Mouse (Mus musculus): ENCODE measurements around the gene Rab3il1.
A peak's percentile ranks its signal among the peaks of the same experiment; 100 is the strongest.

Gene Rab3il1

DNA sequence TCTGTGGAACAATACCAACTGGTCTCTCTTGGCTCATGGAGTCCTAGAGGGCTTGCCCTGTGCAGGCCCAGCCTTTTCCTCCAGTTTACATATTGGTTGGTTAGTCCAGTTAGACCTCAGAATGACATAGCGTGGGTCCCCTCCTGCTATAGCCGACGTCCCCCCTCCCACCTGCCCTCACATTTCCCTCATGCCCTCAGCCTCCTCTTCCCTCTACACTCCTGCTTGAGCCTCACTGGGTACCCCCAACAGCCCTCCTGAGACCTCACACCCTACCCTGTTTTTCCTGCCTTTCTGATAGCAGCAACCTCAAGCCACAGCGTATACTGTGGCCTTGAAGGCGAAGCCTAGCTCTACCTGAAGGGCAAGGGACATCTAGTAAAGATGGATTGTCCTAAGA is 61.4 kb downstream of the Rab3il1 start:
- no peak for DNase-seq

DNA sequence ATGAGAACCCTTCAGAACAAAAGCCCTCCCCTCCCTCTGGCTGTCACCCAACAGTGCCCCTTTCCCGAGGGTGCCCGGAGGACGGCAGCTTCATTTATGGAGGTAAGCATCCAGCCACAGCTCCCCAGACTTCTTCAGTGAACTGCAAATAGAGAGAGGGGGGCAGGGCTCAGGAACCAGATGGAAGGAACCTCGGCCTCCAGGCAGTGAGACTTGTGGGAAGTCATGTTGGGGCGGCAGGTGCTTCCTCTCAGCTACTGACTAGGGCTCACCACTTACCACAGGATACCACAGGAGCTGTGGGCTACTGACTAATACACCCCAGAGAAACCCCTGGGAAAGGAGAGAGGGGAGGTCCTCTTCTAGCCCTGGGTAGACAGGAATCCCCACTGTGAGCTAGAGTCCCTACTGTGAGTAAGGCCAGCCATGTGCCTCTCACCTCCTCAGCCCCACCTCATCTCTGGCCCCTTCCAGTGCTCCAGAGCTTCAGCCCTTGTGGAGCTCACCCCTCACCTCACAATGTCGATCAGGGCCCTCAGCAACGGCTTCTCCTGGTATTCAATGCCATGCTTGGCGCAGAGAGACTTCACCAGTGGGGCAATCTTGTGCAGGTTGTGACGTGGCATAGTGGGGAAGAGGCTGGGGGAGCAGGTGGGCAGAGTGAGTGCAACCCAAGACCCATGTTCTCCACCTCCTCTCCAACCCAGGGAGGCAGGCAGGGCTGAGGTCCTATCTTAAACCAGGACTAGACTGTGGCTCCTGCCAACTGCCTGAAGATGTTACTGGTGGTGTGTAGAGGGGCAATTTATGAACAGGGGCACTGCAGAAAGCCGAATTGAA is 62.9 kb downstream of the Rab3il1 start:
- peak; percentile 48 to 55 for DNase-seq

DNA sequence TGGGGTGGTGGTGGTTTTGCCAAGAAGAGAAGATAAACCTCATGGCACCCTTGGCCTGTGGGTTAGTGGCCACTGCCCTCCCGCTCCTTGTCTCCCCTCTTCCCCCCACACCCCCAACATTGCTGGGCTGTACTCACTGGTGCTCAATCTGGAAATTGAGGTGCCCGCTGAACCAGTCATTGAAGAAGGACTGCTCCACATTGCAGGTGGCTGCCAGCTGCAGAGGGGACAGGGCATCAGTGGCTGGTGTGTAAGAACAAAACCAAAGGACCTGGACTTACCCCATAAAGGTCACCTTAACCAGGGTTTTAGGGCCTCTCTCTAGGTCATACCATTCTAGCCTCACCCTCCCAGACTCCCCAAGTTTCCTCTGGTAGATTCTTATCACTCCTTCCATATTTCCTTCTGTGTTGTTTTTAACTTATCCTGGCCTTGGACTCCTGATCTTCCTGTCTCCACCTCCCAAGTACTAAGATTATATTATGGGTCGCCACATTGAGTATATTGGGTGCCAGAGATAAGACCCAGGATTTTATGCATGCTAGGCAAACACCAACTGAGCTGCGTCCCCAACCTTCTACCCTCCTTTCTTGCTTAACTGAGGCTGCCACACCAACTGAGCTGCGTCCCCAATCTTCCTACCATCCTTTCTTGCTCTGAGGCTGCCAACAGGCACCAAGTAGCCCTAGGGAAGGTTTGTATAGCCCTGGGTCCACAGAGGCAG is 64.2 kb downstream of the Rab3il1 start:
- no peak for DNase-seq

DNA sequence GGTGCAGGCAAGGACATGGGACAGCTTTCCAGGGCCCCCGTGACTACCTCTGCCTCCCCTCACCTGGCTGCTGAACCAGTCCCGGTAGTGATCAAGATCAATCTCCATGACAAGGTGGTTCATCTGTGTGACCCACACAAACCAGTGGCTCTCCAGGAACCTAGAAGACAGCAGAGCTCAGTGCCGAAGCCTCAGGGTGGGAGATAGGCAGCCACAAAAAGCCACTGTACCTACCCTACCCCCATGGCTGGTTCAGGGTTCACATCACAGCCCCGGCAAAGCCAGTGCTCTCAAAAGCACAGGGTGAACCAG is 64.7 kb downstream of the Rab3il1 start:
- DNase-seq = no peak

DNA sequence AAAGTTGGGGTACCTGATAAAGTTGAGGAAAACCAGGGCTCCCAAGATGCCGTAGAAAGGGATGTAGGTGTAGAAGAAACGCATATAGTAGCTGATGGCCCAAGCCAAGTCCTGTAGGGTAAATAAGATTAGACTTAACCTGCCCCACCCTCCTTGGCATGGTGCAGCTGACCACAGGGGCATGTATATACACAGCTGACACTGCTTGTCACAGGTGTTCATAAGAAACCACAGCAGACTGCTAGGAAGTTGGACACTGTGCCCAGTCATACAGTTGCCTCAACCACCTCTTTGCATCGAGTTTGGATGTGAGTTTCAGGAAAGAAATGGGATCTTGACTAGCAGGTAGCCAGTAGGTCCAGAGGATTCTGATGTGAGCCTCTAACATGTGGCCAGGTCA is 65.0 kb downstream of the Rab3il1 start:
- no peak for DNase-seq

DNA sequence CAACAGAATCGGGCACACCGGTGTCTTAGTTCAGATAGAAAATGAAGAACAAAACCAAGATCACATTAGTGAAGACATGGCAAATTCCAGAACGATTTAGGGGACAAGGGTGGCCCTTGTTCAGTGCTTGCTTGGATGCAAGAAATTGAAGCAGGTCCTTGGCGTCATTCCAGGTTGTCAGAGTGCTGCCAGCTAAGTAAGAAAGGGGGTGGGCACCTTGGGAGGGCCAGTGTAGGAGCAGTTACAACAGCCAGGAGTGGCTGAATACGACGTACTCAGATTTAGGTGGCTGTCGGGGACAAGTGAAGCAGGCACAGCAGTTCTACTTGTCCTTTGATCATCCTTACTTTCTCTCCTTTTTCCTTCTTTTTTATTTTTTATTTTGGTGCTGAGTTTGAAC is 66.2 kb downstream of the Rab3il1 start:
- no peak for DNase-seq

DNA sequence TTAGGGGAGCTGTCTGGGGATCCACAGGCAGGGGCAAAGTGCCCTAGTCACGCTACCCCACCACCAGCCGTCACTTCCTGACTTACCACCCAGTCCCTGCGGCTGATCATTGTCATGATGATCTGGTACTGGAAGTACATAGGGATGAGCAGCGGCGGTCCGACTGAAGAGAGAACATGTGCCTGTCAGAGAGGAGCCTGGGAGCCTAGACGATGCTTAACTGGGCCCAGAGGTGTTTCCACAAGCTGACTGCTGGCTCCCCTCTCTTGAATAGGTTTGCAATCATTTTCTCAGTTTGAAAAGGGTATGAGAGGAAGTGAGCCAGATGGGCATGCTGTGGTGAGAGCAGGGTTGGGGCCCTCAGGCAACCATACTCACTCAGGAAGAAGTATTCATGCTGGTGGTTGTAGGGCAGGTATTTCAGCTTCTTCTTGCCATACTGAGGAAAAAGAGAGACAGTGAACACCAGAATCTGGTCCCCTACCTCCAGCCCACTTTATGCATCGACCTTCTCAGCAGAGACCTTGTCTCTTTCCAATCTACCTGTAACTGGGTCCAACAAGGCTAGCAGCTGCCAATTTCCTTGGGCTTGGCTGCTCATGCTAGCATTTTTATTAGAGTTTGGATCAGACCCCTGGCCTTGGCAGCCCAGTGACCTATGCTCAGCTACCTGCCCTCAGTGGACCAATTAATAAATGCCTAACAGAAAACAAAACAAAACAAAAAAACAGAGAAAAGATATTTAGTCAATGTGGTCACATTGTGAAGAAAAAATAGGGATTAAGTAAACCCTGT is 68.9 kb downstream of the Rab3il1 start:
- DNase-seq = peak; percentile 35 to 37

DNA sequence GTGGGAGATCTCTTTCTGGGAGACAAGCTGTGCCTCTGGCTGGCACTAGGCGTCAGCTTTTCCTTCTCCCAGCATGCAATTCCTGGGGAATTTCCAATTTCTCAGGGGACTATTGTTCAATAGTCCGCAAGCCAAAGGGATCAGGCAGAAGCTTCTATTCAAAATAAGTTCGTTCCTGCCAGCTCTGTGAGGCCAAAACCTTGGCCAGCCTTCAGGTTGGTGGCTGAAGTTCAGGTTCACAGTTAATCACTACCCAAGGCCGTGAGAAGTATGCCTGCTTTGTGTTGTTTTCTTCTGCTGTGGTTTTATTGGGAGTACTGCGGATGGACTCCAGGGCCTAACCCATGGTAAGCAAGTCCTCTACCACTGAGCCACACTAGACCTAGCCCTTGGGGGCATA is 69.7 kb downstream of the Rab3il1 start:
- DNase-seq = no peak

DNA sequence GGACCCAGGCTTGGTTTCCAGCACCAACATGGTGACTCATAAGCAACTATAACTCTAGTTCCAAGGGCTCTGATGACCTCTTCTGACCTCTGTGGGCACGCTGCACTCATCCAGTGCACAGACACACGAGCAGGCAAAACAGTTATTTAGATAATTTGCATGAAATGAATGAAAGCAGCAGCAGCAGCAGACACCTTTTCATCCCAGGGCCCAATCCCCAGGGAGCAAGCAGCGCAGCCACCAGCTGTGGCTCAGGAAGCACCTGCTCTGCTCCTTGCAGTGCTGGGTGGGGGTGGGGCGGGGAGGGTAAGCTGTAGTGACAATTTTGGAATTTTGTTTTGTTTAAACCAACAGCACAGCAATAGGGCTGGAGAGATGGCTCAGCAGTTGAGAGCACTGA is 70.4 kb downstream of the Rab3il1 start:
- peak; percentile 19 to 29 for DNase-seq

DNA sequence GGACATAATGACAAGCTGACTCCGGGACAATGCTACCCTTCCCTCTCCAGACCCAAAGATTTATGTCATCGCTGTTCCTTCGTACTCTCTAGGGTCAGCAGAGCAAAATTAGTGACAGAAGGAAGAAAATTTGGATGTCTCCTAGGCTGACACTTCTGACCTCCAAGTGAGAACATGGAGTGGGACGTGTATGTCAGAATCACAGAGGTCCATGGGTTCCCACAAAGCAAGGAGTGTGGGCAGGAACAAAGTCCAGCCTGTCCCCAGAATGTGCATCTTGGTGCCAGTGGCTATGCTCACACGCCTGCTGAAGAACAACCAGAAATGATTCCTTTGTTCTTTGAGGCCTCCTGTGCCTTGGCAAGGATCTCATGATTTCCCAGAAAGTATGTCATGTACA is 71.7 kb downstream of the Rab3il1 start:
- no peak for DNase-seq

DNA sequence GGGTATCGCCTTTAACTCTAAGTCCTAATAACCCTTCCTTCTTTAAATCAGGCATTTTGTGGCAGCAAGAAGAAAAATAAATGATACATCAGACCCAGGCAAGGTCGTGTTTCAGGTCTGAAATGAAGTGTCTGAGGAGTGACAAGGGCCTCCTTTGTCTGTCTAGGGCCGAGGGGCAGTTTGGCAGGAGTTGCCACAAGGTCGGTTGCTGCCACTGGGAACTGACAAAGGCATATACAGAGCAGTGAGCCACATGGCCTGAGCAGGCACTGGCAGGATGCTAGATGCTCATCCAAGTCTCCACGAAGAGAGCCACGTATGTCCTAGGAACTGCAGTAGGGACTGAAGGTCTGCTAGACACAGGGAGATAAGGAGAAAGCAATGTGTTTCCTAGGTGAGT is 76.9 kb downstream of the Rab3il1 start:
- no peak for DNase-seq

DNA sequence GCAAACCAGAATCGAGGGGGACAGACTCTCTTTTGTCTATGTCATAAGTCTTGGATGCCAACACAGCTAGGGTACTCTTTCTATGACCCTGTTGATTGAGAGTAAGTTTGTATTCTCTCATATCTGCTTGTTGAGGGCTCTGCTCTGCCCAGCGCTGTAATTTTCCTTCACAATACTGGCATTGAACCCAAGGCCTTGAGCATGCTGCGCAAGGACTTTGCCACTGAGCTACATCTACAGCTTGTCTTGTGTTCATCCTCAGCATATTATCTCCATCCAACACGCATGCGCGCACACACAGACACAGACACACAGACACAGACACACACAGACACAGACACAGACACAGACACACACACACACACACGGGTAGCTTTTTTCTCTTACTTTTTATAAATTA is 78.9 kb downstream of the Rab3il1 start:
- DNase-seq = no peak

DNA sequence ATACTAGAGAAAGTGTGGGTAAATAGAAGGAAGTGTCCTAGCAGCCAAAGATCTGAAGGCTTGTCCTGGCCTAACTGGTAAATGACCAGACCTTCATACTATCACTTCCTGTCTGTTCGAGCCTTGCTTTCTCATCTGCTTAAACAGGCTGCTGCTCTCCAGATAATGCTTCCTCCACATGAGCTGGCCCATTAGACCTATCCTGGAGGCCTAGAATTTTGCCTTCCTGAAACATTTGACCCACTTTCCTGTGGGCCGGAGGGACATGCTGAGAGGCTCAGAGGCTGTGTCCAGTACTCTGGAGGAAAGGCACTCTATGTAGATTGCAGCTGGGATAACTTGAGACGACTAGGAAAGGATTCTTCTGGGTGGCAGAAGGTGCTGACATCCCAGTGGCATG is 80.6 kb downstream of the Rab3il1 start:
- DNase-seq = no peak

DNA sequence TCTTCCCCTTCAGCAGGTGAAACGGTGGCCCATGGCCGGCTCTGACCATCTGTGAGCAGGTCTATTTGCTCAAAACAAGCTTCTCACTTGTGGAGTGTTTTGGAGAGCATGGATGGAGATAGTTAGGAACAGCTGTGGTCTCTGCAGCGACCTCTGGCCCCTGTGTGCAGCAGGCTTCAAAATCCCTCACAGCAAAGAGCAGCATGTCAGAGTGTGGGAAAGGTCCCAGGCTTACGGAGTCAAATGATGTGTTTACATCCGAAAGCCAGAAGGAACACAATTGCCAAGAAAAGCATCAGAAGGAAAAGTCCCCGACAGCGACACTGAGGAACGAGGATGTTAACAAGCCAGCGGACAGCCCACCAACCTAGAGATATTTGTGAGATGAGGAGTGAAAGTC is 84.0 kb downstream of the Rab3il1 start:
- DNase-seq = no peak

DNA sequence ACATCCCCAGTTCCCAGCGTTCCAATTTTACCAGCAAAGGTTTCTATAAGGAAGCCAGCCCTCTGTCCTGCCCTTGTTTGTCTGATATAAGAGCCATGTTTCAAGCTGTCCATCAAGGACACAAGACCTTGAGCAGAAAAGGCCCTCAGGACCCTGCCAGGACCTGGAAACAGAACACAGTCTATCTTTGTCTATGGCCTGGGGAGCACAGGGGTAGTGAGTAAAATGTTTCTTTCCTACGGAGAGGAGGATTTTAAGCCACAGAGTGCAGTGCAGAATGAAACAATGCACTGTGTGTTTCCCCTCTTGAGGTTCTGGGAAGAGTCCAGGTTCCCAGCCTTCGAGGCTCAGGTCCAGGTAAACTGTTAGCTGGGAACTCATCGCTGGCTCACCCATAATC is 85.5 kb downstream of the Rab3il1 start:
- no peak for DNase-seq

Data from B cell, adult 2 months (primary cell).